Mouse (Mus musculus): Measurements from ENCODE around the gene Col15a1.
A peak's percentile ranks its signal among the peaks of the same experiment; 100 is the strongest.

Col15a1 gene

DNA sequence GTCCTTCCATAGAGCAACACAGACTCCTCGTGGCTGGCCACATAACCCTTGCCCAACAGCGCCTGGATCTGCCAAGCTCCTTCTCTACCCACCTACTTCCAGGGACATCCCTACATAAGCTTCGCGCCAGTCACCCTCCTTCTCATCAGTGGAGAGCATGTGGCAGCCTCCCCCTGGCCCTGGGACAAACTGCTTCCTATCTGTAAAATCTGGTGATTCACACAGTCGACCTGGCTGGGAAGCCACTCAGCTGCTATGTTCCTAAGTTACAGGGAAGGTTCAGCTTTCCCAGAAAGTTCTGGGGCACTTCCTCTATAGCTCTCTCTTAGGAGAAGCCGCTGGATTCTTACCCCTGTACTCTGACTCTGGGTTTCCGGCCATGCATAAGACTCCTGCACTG lies 22.5 kb downstream of the Col15a1 start:
- no peak for DNase-seq (ENCODE audit: low read depth)

DNA sequence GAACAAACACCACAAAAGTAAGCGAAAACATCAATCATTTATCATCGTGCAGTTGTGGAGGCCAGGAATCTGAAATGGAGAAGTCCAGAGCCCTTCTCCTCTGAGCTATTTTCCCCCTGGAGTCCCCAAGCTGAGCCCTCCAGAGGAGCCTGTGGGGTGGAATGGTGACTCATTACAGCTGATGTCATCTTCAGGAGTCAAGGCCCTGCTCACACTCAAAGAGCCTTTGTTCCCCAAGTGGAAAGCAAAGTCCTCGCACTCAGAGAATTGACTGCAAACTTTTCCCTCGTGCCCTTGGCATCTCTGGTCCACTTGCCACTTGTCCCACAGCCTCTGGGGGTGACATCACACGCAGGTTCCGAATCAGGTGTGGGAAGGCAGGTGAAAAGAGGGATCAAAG lies 23.4 kb downstream of the Col15a1 start:
- DNase-seq (ENCODE audit: low read depth), result no peak

GRCm38 (mm10) chr4:47233192-47233835 lies 25.4 kb downstream of the Col15a1 start:
- no peak for DNase-seq (ENCODE audit: low read depth)

- DNase-seq (ENCODE audit: low read depth), result peak; percentile 6
These were observed 26.8 kb downstream of the Col15a1 start for GRCm38 (mm10) chr4:47234667-47235267.

DNA sequence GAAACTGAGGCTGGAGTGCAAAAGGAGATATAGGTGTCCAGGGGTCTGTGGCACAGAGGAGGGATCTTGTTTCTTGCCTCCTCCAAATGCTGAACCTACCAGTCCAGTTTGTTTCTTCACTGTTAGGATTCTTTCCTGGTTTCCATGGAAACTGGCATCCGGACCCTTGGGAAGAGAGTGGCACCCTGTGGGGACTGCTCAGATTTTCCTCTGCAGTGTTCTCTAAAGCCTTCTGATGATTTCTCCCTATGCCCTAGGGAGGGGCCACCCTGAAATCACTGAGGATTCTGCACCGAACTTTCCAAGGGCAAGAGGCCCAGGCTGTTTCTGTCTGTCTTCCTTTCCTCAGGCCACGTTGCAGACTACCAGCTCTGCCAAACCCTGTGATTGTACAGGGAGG lies 27.4 kb downstream of the Col15a1 start:
- no peak for DNase-seq (ENCODE audit: low read depth)

GRCm38 (mm10) chr4:47236104-47236503 lies 28.1 kb downstream of the Col15a1 start:
- no peak for DNase-seq (ENCODE audit: low read depth)

GRCm38 (mm10) chr4:47237220-47237619 lies 29.3 kb downstream of the Col15a1 start:
- no peak for DNase-seq (ENCODE audit: low read depth)

- DNase-seq (ENCODE audit: low read depth), result no peak
These were observed 31.2 kb downstream of the Col15a1 start for GRCm38 (mm10) chr4:47239114-47239513.

- DNase-seq (ENCODE audit: low read depth), result no peak
These were observed 32.9 kb downstream of the Col15a1 start for GRCm38 (mm10) chr4:47240901-47241300.

GRCm38 (mm10) chr4:47242127-47242526 lies 34.2 kb downstream of the Col15a1 start:
- no peak for DNase-seq (ENCODE audit: low read depth)

DNA sequence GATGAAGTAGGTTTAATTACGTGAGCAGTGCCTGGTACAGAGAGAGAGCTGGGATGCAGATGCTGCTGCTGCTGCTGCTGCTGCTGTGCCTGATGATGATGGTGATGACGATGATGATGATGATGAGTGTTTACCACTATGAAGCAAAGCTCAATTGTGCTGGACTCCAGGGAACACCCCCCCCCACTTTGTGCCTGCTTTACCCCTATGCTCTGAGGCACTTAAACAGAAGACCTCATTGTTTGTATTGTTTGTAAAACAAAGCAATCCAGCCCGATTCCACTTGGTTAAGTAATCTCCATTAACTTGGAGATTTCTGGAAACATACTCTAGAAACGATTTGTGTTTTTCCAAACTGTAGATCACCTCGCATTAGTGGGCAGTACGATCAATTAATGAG lies 36.7 kb downstream of the Col15a1 start:
- no peak for DNase-seq (ENCODE audit: low read depth)

GRCm38 (mm10) chr4:47245621-47246020 lies 37.7 kb downstream of the Col15a1 start:
- no peak for DNase-seq (ENCODE audit: low read depth)

DNA sequence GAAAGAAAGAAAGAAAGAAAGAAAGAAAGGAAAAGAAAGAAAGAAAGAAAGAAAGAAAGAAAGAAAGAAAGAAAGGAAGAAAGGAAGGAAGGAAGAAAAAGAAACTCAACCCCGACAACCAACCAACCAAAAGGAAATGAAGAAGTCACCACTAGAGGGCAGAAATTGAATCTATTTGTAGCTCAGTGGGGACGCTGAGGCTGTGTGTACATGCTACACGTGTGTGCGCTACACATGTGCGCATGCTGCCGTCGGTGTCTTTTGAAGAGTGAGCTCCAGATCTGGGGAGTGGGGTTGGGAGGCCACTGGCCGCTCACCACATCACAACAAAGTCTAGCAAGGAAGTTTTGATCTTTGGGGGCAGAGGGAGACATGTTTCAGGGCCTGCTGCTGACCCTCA lies 38.9 kb downstream of the Col15a1 start:
- peak; percentile 28 for DNase-seq (ENCODE audit: low read depth)

DNA sequence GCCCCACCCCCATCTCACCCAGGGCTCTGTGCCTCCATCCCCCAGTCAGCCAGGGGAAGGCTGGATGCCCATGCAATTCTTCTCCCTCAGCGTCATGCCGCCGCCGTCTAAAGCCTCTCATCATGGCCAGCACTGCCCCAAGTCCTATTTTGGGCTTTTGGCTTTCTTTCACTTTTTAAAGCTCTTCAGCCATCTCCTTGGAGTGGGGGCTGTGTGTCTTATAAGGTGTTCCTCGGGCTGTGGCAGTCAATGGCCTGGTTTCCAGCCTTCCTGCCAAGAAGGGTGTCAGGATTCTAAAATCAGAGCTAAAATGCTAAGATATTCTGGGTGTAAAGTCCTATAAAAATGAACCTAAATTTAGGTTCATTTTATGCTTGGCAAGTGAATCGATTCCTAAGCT lies 39.6 kb downstream of the Col15a1 start:
- DNase-seq (ENCODE audit: low read depth), result no peak

GRCm38 (mm10) chr4:47249193-47249592 lies 41.2 kb downstream of the Col15a1 start:
- no peak for DNase-seq (ENCODE audit: low read depth)

DNA sequence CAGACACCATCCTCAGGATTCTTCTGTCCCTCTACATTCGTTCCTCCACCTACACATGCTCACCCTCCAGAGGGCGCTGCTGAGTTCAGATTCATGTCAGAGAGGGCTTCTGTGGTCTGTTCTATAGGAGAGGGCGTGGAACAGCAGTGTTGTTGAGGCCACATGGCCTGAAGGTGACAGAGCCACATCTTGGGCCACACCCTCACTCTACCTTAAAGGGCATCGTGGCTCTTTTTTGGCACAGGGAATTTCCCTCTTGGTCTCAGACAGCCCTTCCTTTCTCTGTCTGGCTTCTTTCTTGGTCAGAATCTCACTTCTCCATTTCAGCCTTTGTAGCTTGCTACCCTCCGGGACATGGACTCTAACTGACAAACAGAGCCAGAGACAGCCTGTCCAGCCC lies 43.1 kb downstream of the Col15a1 start:
- DNase-seq (ENCODE audit: low read depth), result peak; percentile 74

GRCm38 (mm10) chr4:47251693-47252435 lies 43.9 kb downstream of the Col15a1 start:
- DNase-seq (ENCODE audit: low read depth), result no peak

GRCm38 (mm10) chr4:47252627-47253026 lies 44.7 kb downstream of the Col15a1 start:
- DNase-seq (ENCODE audit: low read depth), result no peak

GRCm38 (mm10) chr4:47255641-47256040 lies 47.7 kb downstream of the Col15a1 start:
- DNase-seq (ENCODE audit: low read depth), result peak; percentile 30

GRCm38 (mm10) chr4:47258201-47258600 lies 50.2 kb downstream of the Col15a1 start:
- DNase-seq (ENCODE audit: low read depth), result no peak

DNA sequence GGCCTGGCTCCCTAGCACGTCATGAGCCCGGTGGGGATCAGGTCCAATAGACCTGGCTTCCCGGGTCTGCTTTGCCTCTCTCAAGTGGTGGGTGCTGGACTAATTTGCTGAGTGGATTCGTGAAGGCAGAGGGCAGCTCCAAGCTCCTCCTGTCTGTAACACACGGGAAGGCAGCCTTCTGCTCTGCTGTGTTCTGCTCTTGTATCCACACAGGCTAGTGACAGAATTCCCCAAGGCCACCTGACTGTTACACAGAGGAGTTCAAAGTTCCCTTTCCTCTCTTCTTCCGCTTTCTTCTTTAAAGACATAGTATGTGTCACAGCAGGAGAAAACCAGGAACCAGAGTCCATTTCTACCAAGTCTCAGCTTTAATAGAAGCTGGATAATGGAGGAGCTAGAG lies 53.1 kb downstream of the Col15a1 start:
- DNase-seq (ENCODE audit: low read depth), result no peak

GRCm38 (mm10) chr4:47261919-47262318 lies 54.0 kb downstream of the Col15a1 start:
- DNase-seq (ENCODE audit: low read depth), result no peak

DNA sequence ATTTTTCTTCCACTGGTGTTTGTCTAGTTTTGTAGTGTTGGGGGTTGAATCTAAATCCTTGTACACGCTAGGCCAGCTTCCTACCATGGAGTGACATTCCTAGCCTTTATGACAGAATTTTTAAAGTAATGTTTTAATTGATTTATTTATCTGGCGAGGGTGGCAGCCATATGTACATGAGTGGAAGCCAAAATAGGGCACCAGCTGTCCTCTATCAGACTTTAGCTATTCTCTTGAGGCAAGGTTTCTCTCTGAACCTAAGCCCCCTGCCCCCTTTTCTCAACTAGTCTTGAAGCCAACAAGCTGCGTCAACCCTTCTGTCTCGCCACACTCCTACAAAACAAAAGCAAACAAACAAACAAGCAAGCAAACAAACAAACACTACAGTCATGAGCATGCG lies 57.6 kb downstream of the Col15a1 start:
- DNase-seq (ENCODE audit: low read depth), result no peak

All from c-Kit-positive CD71-positive TER-119-negative erythroid progenitor cells, embryonic 14.5 days (primary cell).